Mouse (Mus musculus): ENCODE measurements around the gene Ift122. TPM values are rescaled to one million over a fixed set of nuclear protein-coding genes. Genes with fewer than 3 reads are reported as not detected.

The Ift122 gene
- polyA plus RNA-seq, 1 experiment = 4.6 TPM

GRCm38 (mm10) chr6:115973881-115974662 is 120.8 kb downstream of the Ift122 start:
- WGBS = 88% methylated on average over 16 of the region's 16 CpGs
- TF ChIP-seq POLR2A (IDR thresholded peaks at IDR 0.05; ENCODE audit: low read depth, low read length) (no peak), CTCF (IDR thresholded peaks at IDR 0.05; ENCODE audit: extremely low read depth, insufficient read depth, insufficient read length, insufficient replicate concordance) (no peak)
- no peaks in the 10 kb centered on the region for H3K27me3 ChIP-seq (ENCODE audit: control insufficient read depth, insufficient read depth, low read length)
- no peaks in the 10 kb centered on the region for H3K36me3 ChIP-seq (ENCODE audit: control insufficient read depth, insufficient read depth, low read length)
- H3K4me3 ChIP-seq (ENCODE audit: extremely low read depth, insufficient read depth, insufficient read length) = no peak overlapping the region
- DNase-seq (ENCODE audit: low read depth in 1 of 2, low spot score in 2 of 2) = no peak
- no peak overlapping the region for H3K27ac ChIP-seq (ENCODE audit: insufficient read depth, low read length)
- peaks cover 21% of the 10 kb centered on the region; the same call in 1 of the 2 replicates for H3K4me1 ChIP-seq (ENCODE audit: control insufficient read depth, insufficient read depth, insufficient read length)

- DNase-seq (ENCODE audit: low read depth in 1 of 2, low spot score in 2 of 2) = no peak
- no peaks in the 10 kb centered on the region for H3K36me3 ChIP-seq (ENCODE audit: control insufficient read depth, insufficient read depth, low read length)
- no peak overlapping the region for H3K27ac ChIP-seq (ENCODE audit: insufficient read depth, low read length)
- 84% methylated on average over 8 of the region's 8 CpGs for WGBS
- no peak overlapping the region for H3K4me3 ChIP-seq (ENCODE audit: extremely low read depth, insufficient read depth, insufficient read length)
- TF ChIP-seq POLR2A (IDR thresholded peaks at IDR 0.05; ENCODE audit: low read depth, low read length) (no peak), CTCF (IDR thresholded peaks at IDR 0.05; ENCODE audit: extremely low read depth, insufficient read depth, insufficient read length, insufficient replicate concordance) (no peak)
- no peaks in the 10 kb centered on the region for H3K27me3 ChIP-seq (ENCODE audit: control insufficient read depth, insufficient read depth, low read length)
- peaks cover 18% of the 10 kb centered on the region; the same call in 1 of the 2 replicates for H3K4me1 ChIP-seq (ENCODE audit: control insufficient read depth, insufficient read depth, insufficient read length)
Measured at GRCm38 (mm10) chr6:115975606-115976005, 122.3 kb downstream of the Ift122 start.

Other genes starting within 250 kb of the Ift122 start
- 92.7 and 95.3 TPM in 2 replicates for gene Raf1, start 176.8 kb upstream of the Ift122 start, polyA plus RNA-seq (2012; rRNA removed)
- 10.2 and 10.4 TPM in 2 replicates for gene Tmem40, start 91.1 kb upstream of the Ift122 start, polyA plus RNA-seq (2012; rRNA removed)
- gene Cand2, start 78.9 kb upstream of the Ift122 start, polyA plus RNA-seq (2012; rRNA removed) = 3.4 and 4.8 TPM in 2 replicates
- 463 and 551 TPM in 2 replicates for gene Rpl32, start 44.7 kb upstream of the Ift122 start, polyA plus RNA-seq (2012; rRNA removed)
- 0.06 and 0.15 TPM in 2 replicates for gene Efcab12, start 15.1 kb upstream of the Ift122 start, polyA plus RNA-seq (2012; rRNA removed)
- gene Mbd4, start 99 bp upstream of the Ift122 start, polyA plus RNA-seq (2012; rRNA removed) = 3.2 and 3.5 TPM in 2 replicates
- 0.16 and 0.37 TPM in 2 replicates for gene Rho, start 78.3 kb downstream of the Ift122 start, polyA plus RNA-seq (2012; rRNA removed)
- gene H1foo, start 91.5 kb downstream of the Ift122 start, polyA plus RNA-seq (2012; rRNA removed) = not detected in 2 replicates
- 66.1 and 87.2 TPM in 2 replicates for gene Plxnd1, start 141.5 kb downstream of the Ift122 start, polyA plus RNA-seq (2012; rRNA removed)